Mouse (Mus musculus): ENCODE measurements at regions not wholly inside any gene's neighbourhood (a gene's known extent, or its start where the extent isn't known, plus 50 kb on each side); places are given as distances from the start of the nearest gene placed in this dataset.

GRCm38 (mm10) chr4:7199941-7200340 is 1038.9 kb downstream of the Car8 start:
- TF ChIP-seq CTCF (IDR thresholded peaks at IDR 0.05; ENCODE audit: borderline replicate concordance, insufficient read depth, low read length) (no peak), POLR2A (IDR thresholded peaks at IDR 0.05; ENCODE audit: low read depth, low read length) (no peak)
